1 mouse cellular context compared by ENCODE assay signal in genomic region chr11:75737806-75738476, GRCm38 (mm10).
TF ChIP-seq lines count a peak whose summit lies in the region.

No protein-coding gene starts in this region.

TF ChIP-seq in MEL, 35 proteins besides CTCF, POLR2A, EP300 and RAD21:
- TF ChIP-seq MYC (IDR thresholded peaks at IDR 0.05; ENCODE audit: low read depth, low read length) (no peak), USF2 (IDR thresholded peaks at IDR 0.05; ENCODE audit: borderline replicate concordance in 1 of 2, insufficient read depth in 1 of 2, low read depth in 1 of 2, low read length in 2 of 2) (no peak), SMC3 (IDR thresholded peaks at IDR 0.05; ENCODE audit: low read depth, low read length) (no peak), ELF1 (IDR thresholded peaks at IDR 0.05; ENCODE audit: low read depth, low read length) (no peak), UBTF (IDR thresholded peaks at IDR 0.05; ENCODE audit: borderline replicate concordance, insufficient read depth, low read depth, low read length) (no peak), USF1 (IDR thresholded peaks at IDR 0.05; ENCODE audit: low read depth, low read length) (no peak), ETS1 (IDR thresholded peaks at IDR 0.05; ENCODE audit: low read depth, low read length) (no peak), MAFK (IDR thresholded peaks at IDR 0.05; ENCODE audit: borderline replicate concordance, low read depth, low read length) (no peak), MAZ (IDR thresholded peaks at IDR 0.05; ENCODE audit: low read depth, low read length) (no peak), ZC3H11A (IDR thresholded peaks at IDR 0.05; ENCODE audit: low read depth, low read length) (no peak), RCOR1 (IDR thresholded peaks at IDR 0.05; ENCODE audit: low read depth, low read length) (no peak), ZMIZ1 (IDR thresholded peaks at IDR 0.05; ENCODE audit: low read depth, low read length) (no peak), MYB (IDR thresholded peaks at IDR 0.05; ENCODE audit: low read depth, low read length) (no peak), MAX (IDR thresholded peaks at IDR 0.05; ENCODE audit: low read length) (no peak), POLR2AphosphoS2 (IDR thresholded peaks at IDR 0.05; ENCODE audit: low read length) (no peak), MEF2A (IDR thresholded peaks at IDR 0.05; ENCODE audit: extremely low read depth, insufficient replicate concordance, low read depth, low read length, poor library complexity, severe bottlenecking) (no peak), HCFC1 (IDR thresholded peaks at IDR 0.05; ENCODE audit: low read depth, low read length) (no peak), TBP (IDR thresholded peaks at IDR 0.05; ENCODE audit: low read depth, low read length) (no peak)
